Mouse (Mus musculus) retina, embryonic 14.5 days (tissue): ENCODE data around the gene Stambpl1.

ENCODE experiments used
- DNase-seq: peaks from one replicate; pipeline ENCODE4 v3.0.0-alpha.2; 2015; ENCODE audit warnings: low spot score

Gene Stambpl1

GRCm38 (mm10) chr19:34192008-34192963, at the start of gene Stambpl1:
Gene Stambpl1, plus strand, starts transcription at chr19:34192229.
- DNase-seq = peak; percentile 71

GRCm38 (mm10) chr19:34148421-34148820, 43.6 kb upstream of the Stambpl1 start:
- no peak for DNase-seq

- peak; percentile 21 for DNase-seq
These were observed 40.1 kb upstream of the Stambpl1 start for GRCm38 (mm10) chr19:34151909-34152308.

- peak; percentile 38 for DNase-seq
These were observed 38.5 kb upstream of the Stambpl1 start for GRCm38 (mm10) chr19:34153263-34154144.

- no peak for DNase-seq
These were observed 29.3 kb upstream of the Stambpl1 start for GRCm38 (mm10) chr19:34162693-34163092.

GRCm38 (mm10) chr19:34165891-34166290, 26.1 kb upstream of the Stambpl1 start, which contains the start of gene Ankrd22:
Gene Ankrd22, minus strand, starts transcription at chr19:34166053.
- no peak for DNase-seq

GRCm38 (mm10) chr19:34166386-34166785, 25.6 kb upstream of the Stambpl1 start:
- DNase-seq = no peak

GRCm38 (mm10) chr19:34167896-34168661, 23.9 kb upstream of the Stambpl1 start:
- DNase-seq = no peak

- DNase-seq = no peak
These were observed 22.9 kb upstream of the Stambpl1 start for GRCm38 (mm10) chr19:34169121-34169520.

- DNase-seq = no peak
These were observed 20.9 kb upstream of the Stambpl1 start for GRCm38 (mm10) chr19:34171167-34171566.

- no peak for DNase-seq
These were observed 18.0 kb upstream of the Stambpl1 start for GRCm38 (mm10) chr19:34174004-34174403.

- DNase-seq = no peak
These were observed 12.9 kb upstream of the Stambpl1 start for GRCm38 (mm10) chr19:34179136-34179535.

GRCm38 (mm10) chr19:34180316-34180715, 11.7 kb upstream of the Stambpl1 start:
- no peak for DNase-seq

GRCm38 (mm10) chr19:34181234-34181633, 10.8 kb upstream of the Stambpl1 start:
- no peak for DNase-seq

GRCm38 (mm10) chr19:34182490-34182889, 9.5 kb upstream of the Stambpl1 start:
- DNase-seq = no peak

- no peak for DNase-seq
These were observed 5.2 kb upstream of the Stambpl1 start for GRCm38 (mm10) chr19:34186845-34187244.

GRCm38 (mm10) chr19:34191645-34192007, 403 bp upstream of the Stambpl1 start:
- DNase-seq = no peak

- DNase-seq = peak; percentile 49
These were observed 1.1 kb downstream of the Stambpl1 start for GRCm38 (mm10) chr19:34193149-34193548.

GRCm38 (mm10) chr19:34193683-34194082, 1.7 kb downstream of the Stambpl1 start:
- DNase-seq = no peak

GRCm38 (mm10) chr19:34194132-34194745, 2.2 kb downstream of the Stambpl1 start:
- DNase-seq = no peak

- DNase-seq = no peak
These were observed 3.0 kb downstream of the Stambpl1 start for GRCm38 (mm10) chr19:34195031-34195430.
